Mouse (Mus musculus) midbrain, embryonic 16.5 days (tissue): Measurements from ENCODE around the gene Ttc39d. TPM values are rescaled to one million over a fixed set of nuclear protein-coding genes. Genes with fewer than 3 reads are reported as not detected.
A peak's percentile ranks its signal among the peaks of the same experiment; 100 is the strongest.

Experiments
- ATAC-seq: fragments of 200-750 bp; cut with Nextera tagmentation; 2 replicates; pipeline ENCODE4 v1.8.0; 2017; ENCODE audit warnings: moderate TSS enrichment
- H3K27ac ChIP-seq: fragments of 300-500 bp; sonication (generic); 2 replicates; pipeline ENCODE4 v1.5.1; 2014; ENCODE audit warnings: mild to moderate bottlenecking, low read length, mixed read lengths
- H3K27me3 ChIP-seq: fragments of 300-500 bp; sonication (generic); 2 replicates; pipeline ENCODE4 v1.6.1; 2014; ENCODE audit warnings: low read depth, low read length, mixed read lengths; ENCODE audit not compliant: control insufficient read depth, insufficient read depth
- H3K36me3 ChIP-seq: fragments of 300-500 bp; sonication (generic); 2 replicates; pipeline ENCODE4 v1.6.1; 2014; ENCODE audit warnings: mild to moderate bottlenecking, low read length, moderate library complexity, mixed read lengths; ENCODE audit not compliant: control insufficient read depth, insufficient read depth
- H3K4me1 ChIP-seq: fragments of 300-500 bp; sonication (generic); 2 replicates; pipeline ENCODE4 v1.6.1; 2014; ENCODE audit warnings: mild to moderate bottlenecking, low read length, mixed read lengths; ENCODE audit not compliant: control insufficient read depth, insufficient read depth
- H3K4me2 ChIP-seq: fragments of 300-500 bp; sonication (generic); 2 replicates; pipeline ENCODE4 v1.6.1; 2014; ENCODE audit warnings: mild to moderate bottlenecking, low read length, mixed read lengths
- H3K4me3 ChIP-seq: fragments of 300-500 bp; sonication (generic); 2 replicates; pipeline ENCODE4 v1.5.1; 2014; ENCODE audit warnings: low read depth, mild to moderate bottlenecking, low read length, moderate library complexity, mixed read lengths
- H3K9ac ChIP-seq: fragments of 300-500 bp; sonication (generic); 2 replicates; pipeline ENCODE4 v1.6.1; 2014; ENCODE audit warnings: low read depth, low read length, mixed read lengths
- H3K9me3 ChIP-seq: fragments of 300-500 bp; sonication (generic); replicated peaks from 2 replicates; pipeline ENCODE4 v1.6.1; 2014; ENCODE audit warnings: mild to moderate bottlenecking, low read length, mixed read lengths; ENCODE audit not compliant: control insufficient read depth, poor library complexity, severe bottlenecking
- WGBS: fragments of 180-500 bp; shearing (Covaris S2); extraction: QIAGEN DNeasy Blood & Tissue Kit; methylation state at CpG from one replicate; pipeline ENCODE4 v1.1.7; 2014; 5-methylcytosine and 5-hydroxymethylcytosine counted together
- polyA plus RNA-seq: library from polyadenylated mRNA; unstranded; fragments of >200 nt; fragmentation: Nextera tagmentation; extraction: Ambion mirVana; gene quantifications from 2 replicates; pipeline ENCODE4 v1.2.1, GENCODE M21; 2015

Ttc39d gene
- polyA plus RNA-seq, 1 experiment from 2014 or later = 0.11 TPM

- peak; percentile 91 for ATAC-seq
- H3K36me3 ChIP-seq = no peaks in the 10 kb centered on the region
- H3K27me3 ChIP-seq = no peaks in the 10 kb centered on the region
- WGBS = 19% methylated on average over 16 of the region's 16 CpGs
- H3K4me1 ChIP-seq = peaks cover 18% of the 10 kb centered on the region
- H3K9me3 ChIP-seq = no peaks in the 10 kb centered on the region
- peak overlapping the region; percentile 48 for H3K9ac ChIP-seq
- peak overlapping the region; percentile 90 for H3K27ac ChIP-seq
- peak overlapping the region; percentile 19 for H3K4me3 ChIP-seq
- H3K4me2 ChIP-seq = peak overlapping the region; percentile 55
Observed at GRCm38 (mm10) chr17:80168425-80169182, 38.7 kb upstream of the Ttc39d start.

- H3K36me3 ChIP-seq = no peaks in the 10 kb centered on the region
- no peak overlapping the region for H3K4me2 ChIP-seq
- H3K9ac ChIP-seq = no peak overlapping the region
- H3K9me3 ChIP-seq = no peaks in the 10 kb centered on the region
- no peaks in the 10 kb centered on the region for H3K27me3 ChIP-seq
- H3K27ac ChIP-seq = no peak overlapping the region
- no peak for ATAC-seq
- H3K4me3 ChIP-seq = no peak overlapping the region
- peaks cover 18% of the 10 kb centered on the region for H3K4me1 ChIP-seq
- 92% methylated on average over 6 of the region's 6 CpGs for WGBS
Observed at GRCm38 (mm10) chr17:80169792-80170191, 37.5 kb upstream of the Ttc39d start.

GRCm38 (mm10) chr17:80170951-80171350, 36.3 kb upstream of the Ttc39d start:
- WGBS = 96% methylated on average over 7 of the region's 7 CpGs
- no peak overlapping the region for H3K4me2 ChIP-seq
- no peaks in the 10 kb centered on the region for H3K36me3 ChIP-seq
- H3K27ac ChIP-seq = no peak overlapping the region
- H3K27me3 ChIP-seq = no peaks in the 10 kb centered on the region
- no peak overlapping the region for H3K4me3 ChIP-seq
- peaks cover 18% of the 10 kb centered on the region for H3K4me1 ChIP-seq
- H3K9ac ChIP-seq = no peak overlapping the region
- no peaks in the 10 kb centered on the region for H3K9me3 ChIP-seq
- no peak for ATAC-seq

- Histone ChIP-seq H3K27me3 (no peaks in the 10 kb centered on the region), H3K9me3 (no peaks in the 10 kb centered on the region), H3K4me3 (no peak overlapping the region), H3K4me2 (no peak overlapping the region), H3K36me3 (no peaks in the 10 kb centered on the region), H3K9ac (no peak overlapping the region), H3K27ac (no peak overlapping the region), H3K4me1 (peaks cover 18% of the 10 kb centered on the region)
- 85% methylated on average over 4 of the region's 4 CpGs for WGBS
- no peak for ATAC-seq
Observed at GRCm38 (mm10) chr17:80171948-80172347, 35.3 kb upstream of the Ttc39d start.

- Histone ChIP-seq H3K27ac (no peak overlapping the region), H3K36me3 (no peaks in the 10 kb centered on the region), H3K27me3 (no peaks in the 10 kb centered on the region), H3K4me1 (peaks cover 17% of the 10 kb centered on the region), H3K4me2 (no peak overlapping the region), H3K9me3 (no peaks in the 10 kb centered on the region), H3K9ac (no peak overlapping the region), H3K4me3 (no peak overlapping the region)
- ATAC-seq = no peak
- 93% methylated on average over 5 of the region's 5 CpGs for WGBS
Observed at GRCm38 (mm10) chr17:80172761-80173160, 34.5 kb upstream of the Ttc39d start.

GRCm38 (mm10) chr17:80173708-80174107, 33.6 kb upstream of the Ttc39d start:
- H3K4me3 ChIP-seq = no peak overlapping the region
- H3K9ac ChIP-seq = no peak overlapping the region
- no peaks in the 10 kb centered on the region for H3K9me3 ChIP-seq
- no peak overlapping the region for H3K4me2 ChIP-seq
- WGBS = 94% methylated on average over 2 of the region's 2 CpGs
- no peaks in the 10 kb centered on the region for H3K27me3 ChIP-seq
- peaks cover 8% of the 10 kb centered on the region; the same call in 1 of the 2 replicates for H3K4me1 ChIP-seq
- no peak for ATAC-seq
- H3K36me3 ChIP-seq = no peaks in the 10 kb centered on the region
- H3K27ac ChIP-seq = no peak overlapping the region

- Histone ChIP-seq H3K27ac (no peak overlapping the region), H3K4me3 (no peak overlapping the region), H3K9ac (no peak overlapping the region), H3K36me3 (no peaks in the 10 kb centered on the region), H3K9me3 (no peaks in the 10 kb centered on the region), H3K4me2 (no peak overlapping the region), H3K4me1 (peaks cover 3% of the 10 kb centered on the region; the same call in 1 of the 2 replicates), H3K27me3 (no peaks in the 10 kb centered on the region)
- no peak for ATAC-seq
- WGBS = 94% methylated on average over 3 of the region's 3 CpGs
Observed at GRCm38 (mm10) chr17:80174146-80174545, 33.1 kb upstream of the Ttc39d start.

- WGBS = 78% methylated on average over 19 of the region's 19 CpGs
- H3K4me2 ChIP-seq = no peak overlapping the region
Observed at GRCm38 (mm10) chr17:80174699-80175385, 32.4 kb upstream of the Ttc39d start.

GRCm38 (mm10) chr17:80175386-80175739, 31.9 kb upstream of the Ttc39d start:
- Histone ChIP-seq H3K36me3 (no peaks in the 10 kb centered on the region), H3K9me3 (no peaks in the 10 kb centered on the region), H3K4me1 (no peaks in the 10 kb centered on the region), H3K27me3 (no peaks in the 10 kb centered on the region), H3K9ac (no peak overlapping the region), H3K4me3 (no peak overlapping the region), H3K27ac (no peak overlapping the region), H3K4me2 (no peak overlapping the region)
- no peak for ATAC-seq
- 58% methylated on average over 4 of the region's 4 CpGs for WGBS

More at GRCm38 (mm10) chr17:80174699-80175385, 32.4 kb upstream of the Ttc39d start:
- Histone ChIP-seq H3K4me1 (no peaks in the 10 kb centered on the region), H3K36me3 (no peaks in the 10 kb centered on the region), H3K27me3 (no peaks in the 10 kb centered on the region), H3K27ac (no peak overlapping the region), H3K9ac (no peak overlapping the region), H3K4me3 (no peak overlapping the region), H3K9me3 (no peaks in the 10 kb centered on the region)
- no peak for ATAC-seq
